Mouse (Mus musculus) limb, embryonic 10.5 days (tissue): ENCODE measurements around the gene Filip1l. TPM values are rescaled to one million over a fixed set of nuclear protein-coding genes. Genes with fewer than 3 reads are reported as not detected.
A peak's percentile ranks its signal among the peaks of the same experiment; 100 is the strongest.

Source experiments
- DNase-seq: peaks from one replicate; pipeline ENCODE4 v3.0.0-alpha.2; 2017; ENCODE audit warnings: low spot score
- H3K27ac ChIP-seq: fragments of 300-500 bp; sonication (generic); 2 replicates; pipeline ENCODE4 v1.5.1; 2016; ENCODE audit warnings: mild to moderate bottlenecking
- H3K27me3 ChIP-seq: fragments of 300-500 bp; sonication (generic); 2 replicates; pipeline ENCODE4 v1.6.1; 2016; ENCODE audit warnings: low read depth, mild to moderate bottlenecking; ENCODE audit not compliant: poor library complexity, severe bottlenecking
- H3K36me3 ChIP-seq: fragments of 300-500 bp; sonication (generic); 2 replicates; pipeline ENCODE4 v1.6.1; 2016; ENCODE audit warnings: mild to moderate bottlenecking, moderate library complexity
- H3K4me1 ChIP-seq: fragments of 300-500 bp; sonication (generic); 2 replicates; pipeline ENCODE4 v1.6.1; 2016
- H3K4me3 ChIP-seq: fragments of 300-500 bp; sonication (generic); 2 replicates; pipeline ENCODE4 v1.5.1; 2016; ENCODE audit warnings: mild to moderate bottlenecking, moderate library complexity
- H3K9me3 ChIP-seq: fragments of 300-500 bp; sonication (generic); replicated peaks from 2 replicates; pipeline ENCODE4 v1.6.1; 2016; ENCODE audit warnings: mild to moderate bottlenecking
- WGBS: fragments of 180-500 bp; shearing (Covaris S2); methylation state at CpG from one replicate; pipeline ENCODE4 v1.1.7; 2016; 5-methylcytosine and 5-hydroxymethylcytosine counted together
- polyA plus RNA-seq: library from polyadenylated mRNA; unstranded; fragments of >200 nt; fragmentation: Nextera tagmentation; extraction: Ambion mirVana; gene quantifications from 2 replicates; pipeline ENCODE4 v1.2.1, GENCODE M21; 2016

The Filip1l gene
- polyA plus RNA-seq, 1 experiment from 2014 or later: 14.4 TPM

GRCm38 (mm10) chr16:57433173-57433572 lies 80.3 kb downstream of the Filip1l start:
- Histone ChIP-seq H3K4me3 (no peak overlapping the region), H3K27me3 (no peaks in the 10 kb centered on the region), H3K36me3 (no peaks in the 10 kb centered on the region), H3K27ac (no peak overlapping the region), H3K9me3 (no peaks in the 10 kb centered on the region), H3K4me1 (peaks cover 32% of the 10 kb centered on the region)
- 86% methylated on average over 4 of the region's 4 CpGs for WGBS
- no peak for DNase-seq

- no peaks in the 10 kb centered on the region for H3K9me3 ChIP-seq
- peaks cover 37% of the 10 kb centered on the region for H3K4me1 ChIP-seq
- no peak overlapping the region for H3K4me3 ChIP-seq
- no peak for DNase-seq
- no peak overlapping the region for H3K27ac ChIP-seq
- H3K36me3 ChIP-seq: no peaks in the 10 kb centered on the region
- WGBS: 93% methylated on average over 6 of the region's 6 CpGs
- H3K27me3 ChIP-seq: no peaks in the 10 kb centered on the region
These were observed 80.8 kb downstream of the Filip1l start for GRCm38 (mm10) chr16:57433671-57434070.

GRCm38 (mm10) chr16:57434640-57435039 lies 81.7 kb downstream of the Filip1l start:
- no peaks in the 10 kb centered on the region for H3K36me3 ChIP-seq
- peak overlapping the region; percentile 56; the same call in 1 of the 2 replicates for H3K27ac ChIP-seq
- no peaks in the 10 kb centered on the region for H3K27me3 ChIP-seq
- H3K4me1 ChIP-seq: peaks cover 42% of the 10 kb centered on the region
- H3K9me3 ChIP-seq: no peaks in the 10 kb centered on the region
- no peak for DNase-seq
- WGBS: 79% methylated on average over 3 of the region's 3 CpGs
- H3K4me3 ChIP-seq: no peak overlapping the region

- H3K36me3 ChIP-seq: no peaks in the 10 kb centered on the region
- H3K4me3 ChIP-seq: no peak overlapping the region
- peaks cover 53% of the 10 kb centered on the region for H3K4me1 ChIP-seq
- no peaks in the 10 kb centered on the region for H3K27me3 ChIP-seq
- DNase-seq: no peak
- peak overlapping the region; percentile 67; the same call in 1 of the 2 replicates for H3K27ac ChIP-seq
- 49% methylated on average over 11 of the region's 11 CpGs for WGBS
- no peaks in the 10 kb centered on the region for H3K9me3 ChIP-seq
These were observed 84.8 kb downstream of the Filip1l start for GRCm38 (mm10) chr16:57437523-57438287.

GRCm38 (mm10) chr16:57438288-57438685 lies 85.4 kb downstream of the Filip1l start:
- H3K27ac ChIP-seq: 0 out of 2 replicates have a peak overlapping the region, but pooled peaks have one; percentile 46
- DNase-seq: no peak

GRCm38 (mm10) chr16:57439206-57439605 lies 86.3 kb downstream of the Filip1l start:
- WGBS: 87% methylated on average over 11 of the region's 11 CpGs
- no peak overlapping the region for H3K4me3 ChIP-seq
- peaks cover 63% of the 10 kb centered on the region for H3K4me1 ChIP-seq
- DNase-seq: no peak
- no peaks in the 10 kb centered on the region for H3K36me3 ChIP-seq
- peak overlapping the region; percentile 46; the same call in 1 of the 2 replicates for H3K27ac ChIP-seq
- H3K9me3 ChIP-seq: no peaks in the 10 kb centered on the region
- H3K27me3 ChIP-seq: no peaks in the 10 kb centered on the region

More at GRCm38 (mm10) chr16:57438288-57438685, 85.4 kb downstream of the Filip1l start:
- Histone ChIP-seq H3K27me3 (no peaks in the 10 kb centered on the region), H3K4me1 (peaks cover 54% of the 10 kb centered on the region), H3K36me3 (no peaks in the 10 kb centered on the region), H3K9me3 (no peaks in the 10 kb centered on the region), H3K4me3 (no peak overlapping the region)
- WGBS: 60% methylated on average over 5 of the region's 5 CpGs

GRCm38 (mm10) chr16:57440706-57441437 lies 88.0 kb downstream of the Filip1l start:
- Histone ChIP-seq H3K4me1 (peaks cover 68% of the 10 kb centered on the region), H3K36me3 (no peaks in the 10 kb centered on the region), H3K9me3 (no peaks in the 10 kb centered on the region), H3K27ac (no peak overlapping the region), H3K4me3 (no peak overlapping the region), H3K27me3 (no peaks in the 10 kb centered on the region)
- 75% methylated on average over 10 of the region's 10 CpGs for WGBS
- no peak for DNase-seq

- peaks cover 2% of the 10 kb centered on the region; the same call in 1 of the 2 replicates for H3K36me3 ChIP-seq
- H3K27me3 ChIP-seq: no peaks in the 10 kb centered on the region
- H3K4me3 ChIP-seq: no peak overlapping the region
- H3K27ac ChIP-seq: peak overlapping the region; percentile 73
- WGBS: 61% methylated on average over 10 of the region's 10 CpGs
- peaks cover 2% of the 10 kb centered on the region; the same call in 1 of the 2 replicates for H3K9me3 ChIP-seq
- peak; percentile 31 for DNase-seq
- H3K4me1 ChIP-seq: peaks cover 49% of the 10 kb centered on the region
These were observed 92.5 kb downstream of the Filip1l start for GRCm38 (mm10) chr16:57445096-57446094.

- H3K27me3 ChIP-seq: no peaks in the 10 kb centered on the region
- H3K4me1 ChIP-seq: peaks cover 33% of the 10 kb centered on the region
- H3K27ac ChIP-seq: no peak overlapping the region
- H3K36me3 ChIP-seq: peaks cover 2% of the 10 kb centered on the region; the same call in 1 of the 2 replicates
- DNase-seq: no peak
- peaks cover 2% of the 10 kb centered on the region; the same call in 1 of the 2 replicates for H3K9me3 ChIP-seq
- H3K4me3 ChIP-seq: no peak overlapping the region
- WGBS: 79% methylated on average over 7 of the region's 7 CpGs
These were observed 100.1 kb downstream of the Filip1l start for GRCm38 (mm10) chr16:57453009-57453408.

- Histone ChIP-seq H3K4me1 (peaks cover 33% of the 10 kb centered on the region), H3K4me3 (no peak overlapping the region), H3K27ac (no peak overlapping the region), H3K36me3 (no peaks in the 10 kb centered on the region), H3K27me3 (no peaks in the 10 kb centered on the region), H3K9me3 (no peaks in the 10 kb centered on the region)
- 95% methylated on average over 8 of the region's 8 CpGs for WGBS
- no peak for DNase-seq
These were observed 101.3 kb downstream of the Filip1l start for GRCm38 (mm10) chr16:57454106-57454763.

- Histone ChIP-seq H3K9me3 (no peaks in the 10 kb centered on the region), H3K27ac (no peak overlapping the region), H3K27me3 (no peaks in the 10 kb centered on the region), H3K36me3 (no peaks in the 10 kb centered on the region), H3K4me3 (no peak overlapping the region), H3K4me1 (peaks cover 33% of the 10 kb centered on the region)
- 85% methylated on average over 3 of the region's 3 CpGs for whole genome bisulfite sequencing
- no peak for DNase-seq
These were observed 102.7 kb downstream of the Filip1l start for GRCm38 (mm10) chr16:57455573-57455972.

- H3K4me3 ChIP-seq: no peak overlapping the region
- no peaks in the 10 kb centered on the region for H3K9me3 ChIP-seq
- H3K4me1 ChIP-seq: peaks cover 33% of the 10 kb centered on the region
- no peak overlapping the region for H3K27ac ChIP-seq
- DNase-seq: no peak
- WGBS: 46% methylated on average over 2 of the region's 2 CpGs
- no peaks in the 10 kb centered on the region for H3K27me3 ChIP-seq
- H3K36me3 ChIP-seq: no peaks in the 10 kb centered on the region
These were observed 103.1 kb downstream of the Filip1l start for GRCm38 (mm10) chr16:57456003-57456402.
